Mouse (Mus musculus) forebrain, embryonic 16.5 days (tissue): ENCODE data around the gene D7Ertd443e. TPM values are rescaled to one million over a fixed set of nuclear protein-coding genes. Genes with fewer than 3 reads are reported as not detected.
A peak's percentile ranks its signal among the peaks of the same experiment; 100 is the strongest.

Experiments used
- ATAC-seq: fragments of 200-750 bp; cut with Nextera tagmentation; 2 replicates; pipeline ENCODE4 v1.8.0; 2017; ENCODE audit warnings: mild to moderate bottlenecking, moderate library complexity
- H3K27ac ChIP-seq: fragments of 300-500 bp; sonication (generic); 2 replicates; pipeline ENCODE4 v1.5.1; 2014; ENCODE audit warnings: low read length, control low read depth
- H3K27me3 ChIP-seq: fragments of 300-500 bp; sonication (generic); replicated peaks from 2 replicates; pipeline ENCODE4 v1.6.1; 2014; ENCODE audit warnings: low read length; ENCODE audit not compliant: control insufficient read depth, insufficient read depth
- H3K36me3 ChIP-seq: fragments of 300-500 bp; sonication (generic); 2 replicates; pipeline ENCODE4 v1.6.1; 2014; ENCODE audit not compliant: control insufficient read depth, insufficient read depth
- H3K4me1 ChIP-seq: fragments of 300-500 bp; sonication (generic); replicated peaks from 2 replicates; pipeline ENCODE4 v1.6.1; 2014; ENCODE audit warnings: low read length; ENCODE audit not compliant: control insufficient read depth, insufficient read depth
- H3K4me2 ChIP-seq: fragments of 300-500 bp; sonication (generic); 2 replicates; pipeline ENCODE4 v1.6.1; 2014; ENCODE audit warnings: mild to moderate bottlenecking, low read length, control low read depth
- H3K4me3 ChIP-seq: fragments of 300-500 bp; sonication (generic); replicated peaks from 2 replicates; pipeline ENCODE4 v1.5.1; 2014; ENCODE audit warnings: mild to moderate bottlenecking, low read length, control low read depth
- H3K9ac ChIP-seq: fragments of 300-500 bp; sonication (generic); replicated peaks from 2 replicates; pipeline ENCODE4 v1.6.1; 2014; ENCODE audit warnings: low read depth, low read length, control low read depth
- H3K9me3 ChIP-seq: fragments of 300-500 bp; sonication (generic); 2 replicates; pipeline ENCODE4 v1.6.1; 2016; ENCODE audit warnings: low read length; ENCODE audit not compliant: control insufficient read depth
- WGBS: fragments of 180-500 bp; shearing (Covaris S2); extraction: QIAGEN DNeasy Blood & Tissue Kit; methylation state at CpG from one replicate; pipeline ENCODE4 v1.1.7; 2014; 5-methylcytosine and 5-hydroxymethylcytosine counted together
- polyA plus RNA-seq: library from polyadenylated mRNA; unstranded; fragments of >200 nt; fragmentation: Nextera tagmentation; extraction: Ambion mirVana; gene quantifications from 2 replicates; pipeline ENCODE4 v1.2.1, GENCODE M21; 2015

The D7Ertd443e gene
- polyA plus RNA-seq, 1 experiment from 2014 or later, result not detected

- WGBS, result 66% methylated on average over 3 of the region's 3 CpGs
- Histone ChIP-seq H3K4me3 (no peak overlapping the region), H3K27ac (peak overlapping the region; percentile 24; the same call in 1 of the 2 replicates), H3K36me3 (no peaks in the 10 kb centered on the region), H3K9me3 (peaks cover 2% of the 10 kb centered on the region; the same call in 1 of the 2 replicates), H3K4me1 (no peaks in the 10 kb centered on the region), H3K4me2 (no peak overlapping the region), H3K27me3 (no peaks in the 10 kb centered on the region), H3K9ac (no peak overlapping the region)
- ATAC-seq, result no peak
Measured at GRCm38 (mm10) chr7:134302084-134302483, 83.4 kb downstream of the D7Ertd443e start.

- no peak overlapping the region for H3K9ac ChIP-seq
- H3K9me3 ChIP-seq, result no peaks in the 10 kb centered on the region
- H3K27me3 ChIP-seq, result no peaks in the 10 kb centered on the region
- 44% methylated on average over 8 of the region's 8 CpGs for WGBS
- no peak overlapping the region for H3K4me2 ChIP-seq
- no peaks in the 10 kb centered on the region for H3K36me3 ChIP-seq
- no peak overlapping the region for H3K4me3 ChIP-seq
- no peak overlapping the region for H3K27ac ChIP-seq
- no peaks in the 10 kb centered on the region for H3K4me1 ChIP-seq
- no peak for ATAC-seq
Measured at GRCm38 (mm10) chr7:134301285-134301684, 84.2 kb downstream of the D7Ertd443e start.

GRCm38 (mm10) chr7:134292750-134293149, 92.7 kb downstream of the D7Ertd443e start:
- Histone ChIP-seq H3K27me3 (no peaks in the 10 kb centered on the region), H3K4me3 (no peak overlapping the region), H3K4me1 (no peaks in the 10 kb centered on the region), H3K27ac (no peak overlapping the region), H3K4me2 (no peak overlapping the region), H3K9ac (no peak overlapping the region), H3K9me3 (no peaks in the 10 kb centered on the region; the same call in 1 of the 2 replicates), H3K36me3 (no peaks in the 10 kb centered on the region)
- 86% methylated on average over 3 of the region's 3 CpGs for WGBS
- no peak for ATAC-seq

- ATAC-seq, result no peak
- Histone ChIP-seq H3K4me2 (no peak overlapping the region), H3K4me3 (no peak overlapping the region), H3K36me3 (no peaks in the 10 kb centered on the region), H3K27me3 (no peaks in the 10 kb centered on the region), H3K27ac (no peak overlapping the region), H3K9me3 (no peaks in the 10 kb centered on the region; the same call in 1 of the 2 replicates), H3K4me1 (no peaks in the 10 kb centered on the region), H3K9ac (no peak overlapping the region)
- 73% methylated on average over 7 of the region's 7 CpGs for WGBS
Measured at GRCm38 (mm10) chr7:134289611-134290301, 95.7 kb downstream of the D7Ertd443e start.

DNA sequence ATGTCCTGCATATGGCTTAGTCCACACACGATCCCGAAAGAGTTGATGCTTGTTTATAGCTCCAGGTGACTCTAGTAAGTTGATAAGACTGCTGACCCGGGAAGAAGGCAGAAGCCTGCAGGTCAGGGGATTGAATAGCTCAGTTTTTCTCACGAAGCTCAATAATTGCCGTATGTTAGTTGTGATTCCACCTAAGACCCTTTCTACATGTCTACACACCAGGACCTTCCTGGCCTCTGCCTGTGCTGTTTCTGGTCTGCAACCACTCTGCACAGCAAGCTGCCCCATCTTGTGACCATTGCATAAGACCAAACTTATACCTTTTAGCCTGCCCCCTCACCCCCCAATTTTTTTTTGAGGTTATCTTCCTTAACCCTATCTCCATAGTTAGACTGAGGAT, 96.3 kb downstream of the D7Ertd443e start:
- ATAC-seq, result no peak
- H3K27ac ChIP-seq, result no peak overlapping the region
- no peaks in the 10 kb centered on the region; the same call in 1 of the 2 replicates for H3K9me3 ChIP-seq
- 88% methylated on average over 5 of the region's 5 CpGs for WGBS
- no peaks in the 10 kb centered on the region for H3K36me3 ChIP-seq
- no peaks in the 10 kb centered on the region for H3K27me3 ChIP-seq
- H3K4me1 ChIP-seq, result no peaks in the 10 kb centered on the region
- H3K4me2 ChIP-seq, result no peak overlapping the region
- H3K4me3 ChIP-seq, result no peak overlapping the region
- no peak overlapping the region for H3K9ac ChIP-seq

DNA sequence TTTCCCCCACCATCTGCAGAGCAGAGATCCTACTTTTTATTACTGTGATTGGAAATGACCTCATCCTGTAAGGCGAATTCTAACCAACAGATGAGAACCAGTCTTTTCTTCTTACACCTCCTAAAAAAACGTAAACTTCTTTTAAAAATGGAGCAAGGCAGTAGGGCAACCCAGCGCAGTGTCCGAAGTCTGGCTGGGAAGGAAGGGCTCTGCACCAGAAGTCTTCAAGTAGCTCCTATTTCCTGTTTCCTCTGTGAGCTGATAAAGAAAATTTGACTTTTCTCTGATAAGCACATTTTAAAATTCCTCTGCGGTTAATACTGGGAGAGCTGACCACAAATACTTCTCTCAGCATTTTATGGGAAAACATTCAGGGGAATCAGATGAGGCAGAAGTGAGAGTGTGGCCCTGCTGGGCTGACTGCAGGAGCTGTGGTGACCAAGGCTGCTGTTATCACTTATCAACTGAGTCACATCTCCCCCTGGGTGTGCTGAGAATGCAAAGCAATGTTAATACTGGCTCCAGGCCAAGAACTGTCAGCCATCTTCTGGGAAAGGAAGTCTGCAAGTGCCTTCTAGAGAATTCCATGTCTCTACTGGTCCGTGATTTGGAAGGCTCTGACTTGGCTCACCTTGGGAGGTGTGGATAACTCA, 97.8 kb downstream of the D7Ertd443e start:
- Histone ChIP-seq H3K4me2 (no peak overlapping the region), H3K27me3 (no peaks in the 10 kb centered on the region), H3K27ac (no peak overlapping the region), H3K36me3 (no peaks in the 10 kb centered on the region), H3K9me3 (no peaks in the 10 kb centered on the region), H3K4me3 (no peak overlapping the region), H3K9ac (no peak overlapping the region), H3K4me1 (no peaks in the 10 kb centered on the region)
- WGBS, result 79% methylated on average over 6 of the region's 6 CpGs
- no peak for ATAC-seq

GRCm38 (mm10) chr7:134272956-134273355, 112.5 kb downstream of the D7Ertd443e start:
- ATAC-seq, result no peak
- no peak overlapping the region for H3K4me3 ChIP-seq
- no peak overlapping the region for H3K4me2 ChIP-seq
- H3K9me3 ChIP-seq, result no peaks in the 10 kb centered on the region
- H3K27ac ChIP-seq, result no peak overlapping the region
- H3K4me1 ChIP-seq, result no peaks in the 10 kb centered on the region
- no peak overlapping the region for H3K9ac ChIP-seq
- no peaks in the 10 kb centered on the region for H3K36me3 ChIP-seq
- 82% methylated on average over 5 of the region's 5 CpGs for WGBS
- no peaks in the 10 kb centered on the region for H3K27me3 ChIP-seq

GRCm38 (mm10) chr7:134272421-134272820, 113.0 kb downstream of the D7Ertd443e start:
- no peaks in the 10 kb centered on the region for H3K27me3 ChIP-seq
- no peaks in the 10 kb centered on the region for H3K36me3 ChIP-seq
- H3K9me3 ChIP-seq, result no peaks in the 10 kb centered on the region
- 64% methylated on average over 4 of the region's 4 CpGs for whole genome bisulfite sequencing
- no peak overlapping the region for H3K27ac ChIP-seq
- H3K4me1 ChIP-seq, result no peaks in the 10 kb centered on the region
- H3K9ac ChIP-seq, result no peak overlapping the region
- no peak overlapping the region for H3K4me3 ChIP-seq
- H3K4me2 ChIP-seq, result no peak overlapping the region
- no peak for ATAC-seq

- no peaks in the 10 kb centered on the region for H3K4me1 ChIP-seq
- no peak overlapping the region for H3K4me3 ChIP-seq
- no peak for ATAC-seq
- H3K27me3 ChIP-seq, result no peaks in the 10 kb centered on the region
- H3K4me2 ChIP-seq, result no peak overlapping the region
- H3K9ac ChIP-seq, result no peak overlapping the region
- no peaks in the 10 kb centered on the region for H3K9me3 ChIP-seq
- no peaks in the 10 kb centered on the region for H3K36me3 ChIP-seq
- WGBS, result 80% methylated on average over 4 of the region's 4 CpGs
- H3K27ac ChIP-seq, result no peak overlapping the region
Measured at GRCm38 (mm10) chr7:134265783-134266182, 119.7 kb downstream of the D7Ertd443e start.
